Mouse (Mus musculus): ENCODE results near the gene Rep15. TPM values are rescaled to one million over a fixed set of nuclear protein-coding genes. Genes with fewer than 3 reads are reported as not detected.

The Rep15 gene
- polyA plus RNA-seq, 1 experiment from 2014 or later, result 0.42 TPM

Other genes with a start within 250 kb of the Rep15 start
- gene Arntl2, start 236.5 kb upstream of the Rep15 start, polyA plus RNA-seq (2015; fragmentation: Nextera tagmentation; extraction: Ambion mirVana), result 0.45 and 0.92 TPM in 2 replicates
- gene Smco2, start 182.5 kb upstream of the Rep15 start, polyA plus RNA-seq (2015; fragmentation: Nextera tagmentation; extraction: Ambion mirVana), result not detected in 2 replicates
- gene Ppfibp1, start 144.1 kb upstream of the Rep15 start, polyA plus RNA-seq (2015; fragmentation: Nextera tagmentation; extraction: Ambion mirVana), result 7.2 and 9.2 TPM in 2 replicates
- not detected in 2 replicates for gene 1700034J05Rik, start 78.2 kb upstream of the Rep15 start, polyA plus RNA-seq (2015; fragmentation: Nextera tagmentation; extraction: Ambion mirVana)
- 105 and 111 TPM in 2 replicates for gene Mrps35, start 10.2 kb downstream of the Rep15 start, polyA plus RNA-seq (2015; fragmentation: Nextera tagmentation; extraction: Ambion mirVana)
- 2.3 and 2.4 TPM in 2 replicates for gene Mansc4, start 54.4 kb downstream of the Rep15 start, polyA plus RNA-seq (2015; fragmentation: Nextera tagmentation; extraction: Ambion mirVana)
- 7.3 and 7.7 TPM in 2 replicates for gene Klhl42, start 58.8 kb downstream of the Rep15 start, polyA plus RNA-seq (2015; fragmentation: Nextera tagmentation; extraction: Ambion mirVana)
- gene Pthlh, start 231.6 kb downstream of the Rep15 start, polyA plus RNA-seq (2015; fragmentation: Nextera tagmentation; extraction: Ambion mirVana), result 3.1 and 3.3 TPM in 2 replicates